Mouse (Mus musculus) mammary gland, adult 2 months (tissue): ENCODE results near the gene Ipcef1. TPM values are rescaled to one million over a fixed set of nuclear protein-coding genes. Genes with fewer than 3 reads are reported as not detected.

Source experiments
- polyA plus RNA-seq: library from polyadenylated mRNA; depleted of rRNA; stranded (reverse); fragments of >200 nt; gene quantifications from 2 replicates; pipeline ENCODE4 v1.2.3, GENCODE M21; 2012; ENCODE audit warnings: low replicate concordance; rRNA removed

Ipcef1 gene
- polyA plus RNA-seq = 2.7 and 2.9 TPM in 2 replicates

DNA sequence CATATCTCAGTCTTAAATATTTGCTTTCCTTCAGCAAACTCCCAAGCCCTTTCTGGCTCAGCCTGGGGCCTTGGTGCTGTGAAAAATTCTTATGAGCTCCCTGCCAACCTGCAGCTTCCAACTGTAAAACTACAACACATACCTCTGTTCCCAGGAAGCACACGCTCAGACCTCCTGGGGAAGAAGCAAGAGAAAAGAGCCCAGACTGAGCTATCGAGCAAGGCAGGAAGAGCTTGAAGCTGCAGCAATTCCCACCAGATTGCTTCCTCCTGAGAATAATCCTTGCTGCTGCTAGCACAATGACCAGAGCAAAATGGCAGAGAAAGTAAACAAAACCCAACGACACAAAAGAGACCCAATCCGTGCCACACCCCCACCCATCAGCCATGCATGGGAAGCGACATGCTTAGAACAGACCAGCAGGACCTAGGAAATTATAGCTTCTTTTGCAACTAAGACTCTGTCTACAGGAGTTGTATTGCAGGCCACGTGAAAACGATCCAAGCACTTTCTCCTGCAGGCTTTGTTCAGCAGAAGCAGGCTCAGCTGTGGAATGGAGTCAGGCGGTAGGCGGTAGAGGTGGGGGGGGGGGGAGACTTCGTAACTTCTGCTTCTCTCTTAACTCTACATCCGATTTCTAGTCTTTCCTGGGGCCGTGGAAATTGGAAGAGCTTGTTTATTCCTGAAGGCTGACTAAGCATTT, at the start of gene Ipcef1:
Gene Ipcef1 (minus strand): TSS at position 164 of the 703 bp plus-strand sequence.

Other genes starting within 250 kb of the Ipcef1 start
- gene Cnksr3, start 159.8 kb upstream of the Ipcef1 start, polyA plus RNA-seq = 5.9 and 7.6 TPM in 2 replicates